Mouse (Mus musculus): ENCODE measurements at regions not wholly inside any gene's neighbourhood (a gene's known extent, or its start where the extent isn't known, plus 50 kb on each side); places are given as distances from the start of the nearest gene placed in this dataset.
"Not testable (repeated sequence)": the region's sequence is repeated elsewhere in the genome, so short reads cannot be mapped to it uniquely, and the experiment has no call there.

GRCm38 (mm10) chr5:96898120-96898672 is 99.3 kb upstream of the Bmp2k start:
- intact Hi-C loops (cut with DNase I), result no loop called here
- DNase-seq (ENCODE audit: low spot score in 2 of 2), result peak in 1 of 2 experiments; percentile 56

- intact Hi-C loops (cut with DNase I), result no loop called here
- no peak for DNase-seq (ENCODE audit: low spot score in 2 of 2)
Measured at GRCm38 (mm10) chr5:96898695-96899094, 98.8 kb upstream of the Bmp2k start.

GRCm38 (mm10) chr5:96905572-96906271 is 91.8 kb upstream of the Bmp2k start:
- intact Hi-C loops (cut with DNase I), result no loop called here
- peak; percentile 33 to 46 for DNase-seq (ENCODE audit: low spot score in 2 of 2)

- intact Hi-C loops (cut with DNase I), result not testable (repeated sequence)
Measured at GRCm38 (mm10) chr5:96908371-96908770, 89.1 kb upstream of the Bmp2k start.

GRCm38 (mm10) chr5:96909218-96909617 is 88.3 kb upstream of the Bmp2k start:
- no peak for DNase-seq (ENCODE audit: low spot score in 2 of 2)
- intact Hi-C loops (cut with DNase I), result no loop called here

More at GRCm38 (mm10) chr5:96908371-96908770, 89.1 kb upstream of the Bmp2k start:
- not testable (repeated sequence) for DNase-seq (ENCODE audit: low spot score in 2 of 2)

GRCm38 (mm10) chr5:96911550-96912253 is 85.8 kb upstream of the Bmp2k start:
- DNase-seq (ENCODE audit: low spot score in 2 of 2), result peak; percentile 43 to 64
- intact Hi-C loops (cut with DNase I), result no loop called here

GRCm38 (mm10) chr5:96912254-96912635 is 85.2 kb upstream of the Bmp2k start:
- intact Hi-C loops (cut with DNase I), result no loop called here
- no peak for DNase-seq (ENCODE audit: low spot score in 2 of 2)

- intact Hi-C loops (cut with DNase I), result no loop called here
- peak in 1 of 2 experiments; percentile 17 for DNase-seq (ENCODE audit: low spot score in 2 of 2)
Measured at GRCm38 (mm10) chr5:96912781-96913180, 84.7 kb upstream of the Bmp2k start.

- no peak for DNase-seq (ENCODE audit: low spot score in 2 of 2)
- intact Hi-C loops (cut with DNase I), result no loop called here
Measured at GRCm38 (mm10) chr5:96913711-96914110, 83.8 kb upstream of the Bmp2k start.

- DNase-seq (ENCODE audit: low spot score in 2 of 2), result no peak
- intact Hi-C loops (cut with DNase I), result no loop called here
Measured at GRCm38 (mm10) chr5:96914696-96915404, 82.6 kb upstream of the Bmp2k start.

GRCm38 (mm10) chr5:96916897-96917296 is 80.6 kb upstream of the Bmp2k start:
- intact Hi-C loops (cut with DNase I), result no loop called here

GRCm38 (mm10) chr5:96917596-96918258 is 79.8 kb upstream of the Bmp2k start:
- DNase-seq (ENCODE audit: low spot score in 2 of 2), result peak in 1 of 2 experiments; percentile 42
- intact Hi-C loops (cut with DNase I), result no loop called here

More at GRCm38 (mm10) chr5:96916897-96917296, 80.6 kb upstream of the Bmp2k start:
- no peak for DNase-seq (ENCODE audit: low spot score in 2 of 2)

GRCm38 (mm10) chr5:96919149-96919548 is 78.3 kb upstream of the Bmp2k start:
- DNase-seq (ENCODE audit: low spot score in 2 of 2), result no peak
- intact Hi-C loops (cut with DNase I), result no loop called here

GRCm38 (mm10) chr5:96921037-96921436 is 76.5 kb upstream of the Bmp2k start:
- no peak for DNase-seq (ENCODE audit: low spot score in 2 of 2)
- intact Hi-C loops (cut with DNase I), result no loop called here

GRCm38 (mm10) chr5:96921511-96921910 is 76.0 kb upstream of the Bmp2k start:
- DNase-seq (ENCODE audit: low spot score in 2 of 2), result no peak
- intact Hi-C loops (cut with DNase I), result no loop called here

GRCm38 (mm10) chr5:96921973-96922715 is 75.3 kb upstream of the Bmp2k start:
- no peak for DNase-seq (ENCODE audit: low spot score in 2 of 2)
- intact Hi-C loops (cut with DNase I), result no loop called here

GRCm38 (mm10) chr5:96922716-96923076 is 74.8 kb upstream of the Bmp2k start:
- intact Hi-C loops (cut with DNase I), result no loop called here
- DNase-seq (ENCODE audit: low spot score in 2 of 2), result no peak

GRCm38 (mm10) chr5:96923526-96923925 is 74.0 kb upstream of the Bmp2k start:
- intact Hi-C loops (cut with DNase I), result no loop called here
- DNase-seq (ENCODE audit: low spot score in 2 of 2), result no peak
